Mouse (Mus musculus): ENCODE results near the gene Srd5a1.

- TF ChIP-seq GATA1 (IDR thresholded peaks at IDR 0.05; ENCODE audit: borderline replicate concordance, low read length) (no peak), FLI1 (IDR thresholded peaks at IDR 0.05; ENCODE audit: low read length) (no peak)
These were observed 17.8 kb downstream of the Srd5a1 start for GRCm38 (mm10) chr13:69593453-69593852.

Data from megakaryocyte, embryonic 14.5 days (primary cell).